Mouse (Mus musculus) bone marrow, adult 2 months (tissue): ENCODE measurements around the gene Actr1a.

Experiments
- CTCF ChIP-seq: fragments of 200-500 bp; IDR thresholded peaks from 2 replicates; pipeline ENCODE4 v1.5.1; 2011; ENCODE audit warnings: low read length, control low read depth; ENCODE audit not compliant: control insufficient read depth, insufficient read depth
- POLR2A ChIP-seq: fragments of 200-500 bp; IDR thresholded peaks from 2 replicates; pipeline ENCODE4 v1.6.1; 2011; ENCODE audit warnings: low read depth, mild to moderate bottlenecking, control low read depth, low read length, borderline replicate concordance; ENCODE audit not compliant: control insufficient read depth

- TF ChIP-seq CTCF (no peak), POLR2A (no peak)
These were observed 5.0 kb upstream of the Actr1a start for GRCm38 (mm10) chr19:46400558-46400957.
